Mouse (Mus musculus): Measurements from ENCODE around the gene Lingo2. TPM values are rescaled to one million over a fixed set of nuclear protein-coding genes. Genes with fewer than 3 reads are reported as not detected.
A peak's percentile ranks its signal among the peaks of the same experiment; 100 is the strongest.

The Lingo2 gene
- 1.0 and 1.2 TPM in 2 replicates for polyA plus RNA-seq (2016; fragmentation: Nextera tagmentation; extraction: Ambion mirVana)

GRCm38 (mm10) chr4:36951150-36951954, at the start of gene Lingo2:
Gene Lingo2 (minus strand): TSS chr4:36951747.
- H3K27me3 ChIP-seq (ENCODE audit: poor library complexity, severe bottlenecking), result peaks cover 63% of the 10 kb centered on the region

GRCm38 (mm10) chr4:36973358-36973757, 21.8 kb upstream of the Lingo2 start:
- no peak overlapping the region for H3K4me3 ChIP-seq
- H3K4me1 ChIP-seq, result no peaks in the 10 kb centered on the region
- H3K27me3 ChIP-seq (ENCODE audit: poor library complexity, severe bottlenecking), result no peaks in the 10 kb centered on the region
- H3K27ac ChIP-seq, result no peak overlapping the region
- H3K36me3 ChIP-seq (replicated peaks), result no peaks in the 10 kb centered on the region
- no peaks in the 10 kb centered on the region for H3K9me3 ChIP-seq
- DNase-seq (ENCODE audit: extremely low spot score, low spot score), result no peak
- 90% methylated on average over 4 of the region's 4 CpGs for WGBS

More at GRCm38 (mm10) chr4:36951150-36951954, at the start of gene Lingo2:
- H3K36me3 ChIP-seq (replicated peaks), result no peaks in the 10 kb centered on the region
- peak; percentile 49 for DNase-seq (ENCODE audit: extremely low spot score, low spot score)
- peaks cover 28% of the 10 kb centered on the region for H3K4me1 ChIP-seq
- H3K9me3 ChIP-seq, result no peaks in the 10 kb centered on the region
- under 1% methylated on average over 60 of the region's 61 CpGs for WGBS
- H3K4me3 ChIP-seq, result peak within 1 kb of the TSS; percentile 62
- 0 out of 2 replicates have a peak within 1 kb of the TSS, but pooled peaks have one; percentile 44 for H3K27ac ChIP-seq

GRCm38 (mm10) chr4:36952431-36953429, 1.2 kb upstream of the Lingo2 start:
- WGBS, result 4% methylated on average over 20 of the region's 20 CpGs
- Histone ChIP-seq H3K9me3 (no peaks in the 10 kb centered on the region), H3K27me3 (ENCODE audit: poor library complexity, severe bottlenecking) (peaks cover 63% of the 10 kb centered on the region), H3K4me3 (peak overlapping the region; percentile 62), H3K36me3 (replicated peaks) (no peaks in the 10 kb centered on the region), H3K27ac (no peak overlapping the region), H3K4me1 (peaks cover 28% of the 10 kb centered on the region)
- DNase-seq (ENCODE audit: extremely low spot score, low spot score), result peak; percentile 15

GRCm38 (mm10) chr4:36951955-36952215, 338 bp upstream of the Lingo2 start:
- Histone ChIP-seq H3K9me3 (no peaks in the 10 kb centered on the region), H3K4me1 (peaks cover 28% of the 10 kb centered on the region), H3K27me3 (ENCODE audit: poor library complexity, severe bottlenecking) (peaks cover 63% of the 10 kb centered on the region), H3K36me3 (replicated peaks) (no peaks in the 10 kb centered on the region), H3K27ac (no peak overlapping the region), H3K4me3 (peak overlapping the region; percentile 62)
- WGBS, result 0% methylated on average over 7 of the region's 7 CpGs
- DNase-seq (ENCODE audit: extremely low spot score, low spot score), result peak; percentile 29

- no peak for DNase-seq (ENCODE audit: extremely low spot score, low spot score)
- H3K36me3 ChIP-seq (replicated peaks), result no peaks in the 10 kb centered on the region
- H3K27ac ChIP-seq, result no peak overlapping the region
- H3K27me3 ChIP-seq (ENCODE audit: poor library complexity, severe bottlenecking), result peaks cover 63% of the 10 kb centered on the region
- WGBS, result under 1% methylated on average over 11 of the region's 11 CpGs
- H3K9me3 ChIP-seq, result no peaks in the 10 kb centered on the region
- peaks cover 28% of the 10 kb centered on the region for H3K4me1 ChIP-seq
- peak overlapping the region; percentile 62 for H3K4me3 ChIP-seq
These were observed 777 bp downstream of the Lingo2 start for GRCm38 (mm10) chr4:36950790-36951149.

- peak; percentile 76 for DNase-seq (ENCODE audit: extremely low spot score, low spot score)
- Histone ChIP-seq H3K4me1 (peaks cover 28% of the 10 kb centered on the region), H3K27ac (0 out of 2 replicates have a peak overlapping the region, but pooled peaks have one; percentile 15), H3K27me3 (ENCODE audit: poor library complexity, severe bottlenecking) (peaks cover 63% of the 10 kb centered on the region), H3K4me3 (peak overlapping the region; percentile 62), H3K36me3 (replicated peaks) (no peaks in the 10 kb centered on the region), H3K9me3 (no peaks in the 10 kb centered on the region)
- whole genome bisulfite sequencing, result under 1% methylated on average over 43 of the region's 43 CpGs
These were observed 1.4 kb downstream of the Lingo2 start for GRCm38 (mm10) chr4:36950021-36950751.

GRCm38 (mm10) chr4:36890810-36891209, 60.7 kb downstream of the Lingo2 start:
- H3K36me3 ChIP-seq (replicated peaks), result no peaks in the 10 kb centered on the region
- H3K9me3 ChIP-seq, result no peaks in the 10 kb centered on the region
- H3K4me1 ChIP-seq, result no peaks in the 10 kb centered on the region
- no peak overlapping the region for H3K4me3 ChIP-seq
- no peak overlapping the region for H3K27ac ChIP-seq
- WGBS, result 93% methylated on average over 1 of the region's 1 CpGs
- DNase-seq (ENCODE audit: extremely low spot score, low spot score), result no peak
- H3K27me3 ChIP-seq (ENCODE audit: poor library complexity, severe bottlenecking), result no peaks in the 10 kb centered on the region

- Histone ChIP-seq H3K4me1 (no peaks in the 10 kb centered on the region), H3K4me3 (no peak overlapping the region), H3K36me3 (replicated peaks) (no peaks in the 10 kb centered on the region), H3K27me3 (ENCODE audit: poor library complexity, severe bottlenecking) (no peaks in the 10 kb centered on the region), H3K27ac (no peak overlapping the region), H3K9me3 (no peaks in the 10 kb centered on the region)
- DNase-seq (ENCODE audit: extremely low spot score, low spot score), result no peak
- 92% methylated on average over 3 of the region's 3 CpGs for WGBS
These were observed 61.2 kb downstream of the Lingo2 start for GRCm38 (mm10) chr4:36890365-36890764.

- Histone ChIP-seq H3K36me3 (replicated peaks) (no peaks in the 10 kb centered on the region), H3K4me1 (no peaks in the 10 kb centered on the region), H3K27me3 (ENCODE audit: poor library complexity, severe bottlenecking) (no peaks in the 10 kb centered on the region), H3K4me3 (no peak overlapping the region), H3K27ac (no peak overlapping the region), H3K9me3 (no peaks in the 10 kb centered on the region)
- no peak for DNase-seq (ENCODE audit: extremely low spot score, low spot score)
These were observed 76.8 kb downstream of the Lingo2 start for GRCm38 (mm10) chr4:36874781-36875180.

GRCm38 (mm10) chr4:36824982-36825381, 126.6 kb downstream of the Lingo2 start:
- Histone ChIP-seq H3K27me3 (ENCODE audit: poor library complexity, severe bottlenecking) (no peaks in the 10 kb centered on the region), H3K27ac (no peak overlapping the region), H3K36me3 (replicated peaks) (no peaks in the 10 kb centered on the region), H3K4me3 (no peak overlapping the region), H3K9me3 (no peaks in the 10 kb centered on the region), H3K4me1 (no peaks in the 10 kb centered on the region)
- DNase-seq (ENCODE audit: extremely low spot score, low spot score), result no peak

- H3K27me3 ChIP-seq (ENCODE audit: poor library complexity, severe bottlenecking), result no peaks in the 10 kb centered on the region
- H3K9me3 ChIP-seq, result no peaks in the 10 kb centered on the region
- DNase-seq (ENCODE audit: extremely low spot score, low spot score), result no peak
- no peak overlapping the region for H3K27ac ChIP-seq
- H3K36me3 ChIP-seq (replicated peaks), result no peaks in the 10 kb centered on the region
- no peak overlapping the region for H3K4me3 ChIP-seq
- H3K4me1 ChIP-seq, result no peaks in the 10 kb centered on the region
These were observed 129.6 kb downstream of the Lingo2 start for GRCm38 (mm10) chr4:36821914-36822313.

GRCm38 (mm10) chr4:36775088-36775487, 176.5 kb downstream of the Lingo2 start:
- no peak for DNase-seq (ENCODE audit: extremely low spot score, low spot score)
- H3K27ac ChIP-seq, result no peak overlapping the region
- H3K9me3 ChIP-seq, result no peaks in the 10 kb centered on the region
- WGBS, result 89% methylated on average over 4 of the region's 4 CpGs
- no peaks in the 10 kb centered on the region for H3K27me3 ChIP-seq (ENCODE audit: poor library complexity, severe bottlenecking)
- no peaks in the 10 kb centered on the region for H3K4me1 ChIP-seq
- no peaks in the 10 kb centered on the region for H3K36me3 ChIP-seq (replicated peaks)
- no peak overlapping the region for H3K4me3 ChIP-seq

All from forebrain, embryonic 10.5 days (tissue).